Mouse (Mus musculus): ENCODE measurements around the gene Ugt1a6b.

GRCm38 (mm10) chr1:88259643-88260024 is 156.6 kb downstream of the Ugt1a6b start:
- TF ChIP-seq CTCF (IDR thresholded peaks at IDR 0.05; ENCODE audit: extremely low read depth, insufficient read depth, low read length) (no peak), POLR2A (IDR thresholded peaks at IDR 0.05; ENCODE audit: extremely low read depth, insufficient read depth, low read length) (no peak)

All from cortical plate, adult 2 months (tissue).